8 mouse cellular contexts compared by ENCODE assay signal in genomic region chr9:111247682-111248246, GRCm38 (mm10). TPM values are rescaled to one million over a fixed set of nuclear protein-coding genes. Genes with fewer than 3 reads are reported as not detected.
A peak's percentile ranks its signal among the peaks of the same experiment; 100 is the strongest.
DNase-seq lines count a peak whose midpoint lies in the region; ATAC-seq lines count a peak whose summit lies in the region.
"Had no signal": no experiment of that assay in that cellular context is flagged by ENCODE, and none has a peak within 500 bp of the region (broad histone marks: within the 10 kb centered on the region; RNA-seq: fewer than 3 reads in every experiment).

No protein-coding gene starts in this region.

- 44% methylated on average over 3 of the region's 3 CpGs for WGBS in heart, embryonic 15.5 days

- peaks cover 14% of the 10 kb centered on the region for H3K4me1 ChIP-seq in heart, embryonic 15.5 days (replicated peaks)
- H3K4me1 ChIP-seq: embryonic facial prominence, embryonic 13.5 days had no signal

- no peaks in the 10 kb centered on the region for H3K9me3 ChIP-seq in heart, embryonic 15.5 days (replicated peaks)
- H3K9me3 ChIP-seq: embryonic facial prominence, embryonic 13.5 days had no signal

- H3K4me2 ChIP-seq in heart, embryonic 15.5 days = no peak overlapping the region
- H3K4me2 ChIP-seq: embryonic facial prominence, embryonic 13.5 days had no signal

- peaks cover 42% of the 10 kb centered on the region for H3K36me3 ChIP-seq in heart, embryonic 15.5 days
- H3K36me3 ChIP-seq in splenic B cell, adult 2 months (ENCODE audit: control insufficient read depth, insufficient read depth, low read length, poor library complexity, severe bottlenecking) = peaks cover 14% of the 10 kb centered on the region

- H3K9ac ChIP-seq in heart, embryonic 15.5 days = no peak overlapping the region
- H3K9ac ChIP-seq: embryonic facial prominence, embryonic 13.5 days had no signal

- peak; percentile 11 to 30 for DNase-seq in left cerebral cortex, postnatal 14 days (ENCODE audit: low spot score in 2 of 2)
- DNase-seq in left cerebral cortex, postnatal 25 days (ENCODE audit: low spot score in 2 of 2) = no peak
- DNase-seq in ZHBTc4 (ENCODE audit: low read depth, low spot score) = peak; percentile 70
- DNase-seq in splenic B cell, adult 2 months (ENCODE audit: low read depth, low spot score) = peak; percentile 31
- DNase-seq in urinary bladder, postnatal 25 days (ENCODE audit: low spot score) = no peak
- DNase-seq in frontal cortex, postnatal 10 days (ENCODE audit: low spot score in 2 of 2) = no peak

- no peaks in the 10 kb centered on the region for H3K27me3 ChIP-seq in heart, embryonic 15.5 days
- no peaks in the 10 kb centered on the region for H3K27me3 ChIP-seq in splenic B cell, adult 2 months (ENCODE audit: control insufficient read depth, insufficient read depth, low read length, poor library complexity, severe bottlenecking)
- H3K27me3 ChIP-seq: embryonic facial prominence, embryonic 13.5 days had no signal

- intact Hi-C loops in left cerebral cortex, postnatal 14 days (cut with DNase I) = loop anchor here (5.0 to 10.0 kb wide), 2 partner anchors 155 to 243 kb away; no protein-coding TSS in a partner anchor
- intact Hi-C loops in left cerebral cortex, postnatal 25 days (cut with DNase I) = loop anchor here (2.0 kb wide), 1 partner anchor 155 kb away; no protein-coding TSS in a partner anchor

- no peak overlapping the region for H3K4me3 ChIP-seq in heart, embryonic 15.5 days
- H3K4me3 ChIP-seq: embryonic facial prominence, embryonic 13.5 days had no signal

- peak; percentile 88 for ATAC-seq in heart, embryonic 15.5 days (replicated peaks; ENCODE audit: insufficient number of reproducible peaks, insufficient read depth, low FRiP score, low read depth)

- H3K27ac ChIP-seq in heart, embryonic 15.5 days = peak overlapping the region; percentile 80
- H3K27ac ChIP-seq: embryonic facial prominence, embryonic 13.5 days had no signal

RNA-seq across cellular contexts. Expression of gene Mlh1, which starts 23.8 kb away (rescaled TPM):
- 10 to 100 TPM; 16.8 to 17.9 TPM for total RNA-seq in left cerebral cortex, postnatal 14 days (2021)
- total RNA-seq in left cerebral cortex, postnatal 25 days (2021) = 10 to 100 TPM; 15.2 to 15.6 TPM
- polyA plus RNA-seq in heart, embryonic 15.5 days (2015; fragmentation: Nextera tagmentation; extraction: Ambion mirVana) = 31.4 and 34.1 TPM in 2 replicates

RNA-seq across cellular contexts. Expression of gene Epm2aip1, which starts 24.0 kb away (rescaled TPM):
- 10 to 100 TPM; 78.2 to 81.9 TPM for total RNA-seq in left cerebral cortex, postnatal 14 days (2021)
- 10 to 100 TPM; 80.4 to 81.6 TPM for total RNA-seq in left cerebral cortex, postnatal 25 days (2021)
- polyA plus RNA-seq in heart, embryonic 15.5 days (2015; fragmentation: Nextera tagmentation; extraction: Ambion mirVana) = 18.4 and 20.9 TPM in 2 replicates

Comparison
In these comparisons a context has a peak if more than half of its experiments do, and no peak if none do; other contexts are left out.
1. DNase-seq: peak in left cerebral cortex, postnatal 14 days (2 of 2), ZHBTc4 (single experiment) and splenic B cell, adult 2 months (single experiment); none in left cerebral cortex, postnatal 25 days (0 of 2), urinary bladder, postnatal 25 days (single experiment) and frontal cortex, postnatal 10 days (0 of 2).